Mouse (Mus musculus): Measurements from ENCODE around the gene Dhx37.
"Not testable (repeated sequence)": the region's sequence is repeated elsewhere in the genome, so short reads cannot be mapped to it uniquely, and the experiment has no call there.

Gene Dhx37

DNA sequence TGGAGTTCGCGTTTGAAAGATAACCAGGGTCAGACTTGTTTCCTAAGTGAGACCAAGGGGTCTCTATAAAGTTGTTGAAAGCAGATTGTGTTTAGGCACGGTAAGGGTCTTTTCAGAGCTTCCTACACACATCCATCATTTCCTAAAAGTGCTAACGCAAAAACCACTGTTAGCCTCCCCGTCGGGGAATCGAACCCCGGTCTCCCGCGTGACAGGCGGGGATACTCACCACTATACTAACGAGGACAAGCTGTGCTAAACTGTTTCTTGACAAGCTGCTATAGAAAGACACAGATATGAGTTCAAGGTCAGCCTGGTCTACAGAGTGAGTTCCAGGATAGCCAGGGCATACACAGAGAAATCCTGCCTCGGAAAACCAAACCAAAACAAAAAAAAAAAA lies 25.1 kb downstream of the Dhx37 start:
- DNase-seq (ENCODE audit: low read depth, low spot score) = peak; percentile 81

DNA sequence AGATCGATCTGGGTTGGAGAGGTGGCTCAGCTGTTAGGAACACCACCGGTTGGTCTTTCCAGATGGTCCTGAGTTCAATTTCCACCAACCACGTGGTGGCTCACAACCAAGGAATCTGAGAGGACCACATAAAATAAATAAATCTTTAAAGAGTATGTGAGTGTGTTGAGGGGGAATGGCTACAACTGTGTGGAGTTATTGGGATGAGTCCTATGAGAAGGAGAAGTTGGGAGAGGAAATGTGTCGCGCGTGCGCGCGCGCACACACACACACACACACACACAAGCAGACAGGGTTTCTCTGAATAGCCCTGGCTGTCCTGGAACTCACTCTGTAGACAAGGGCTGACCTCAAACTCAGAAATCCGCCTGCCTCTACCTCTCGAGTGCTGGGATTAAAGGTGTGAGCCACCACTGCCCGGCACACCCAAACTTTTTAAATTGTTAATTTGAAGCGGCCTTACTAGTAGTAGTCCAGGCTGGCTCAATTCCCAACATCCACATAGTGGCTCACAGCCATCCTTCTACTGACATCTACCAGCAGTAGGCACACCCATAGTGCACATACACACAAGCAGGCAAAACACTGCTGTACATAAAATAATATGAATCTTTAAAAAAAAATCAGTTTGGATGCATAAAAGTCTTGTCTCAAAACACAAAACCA lies 25.9 kb downstream of the Dhx37 start:
- DNase-seq (ENCODE audit: low read depth, low spot score) = no peak

DNA sequence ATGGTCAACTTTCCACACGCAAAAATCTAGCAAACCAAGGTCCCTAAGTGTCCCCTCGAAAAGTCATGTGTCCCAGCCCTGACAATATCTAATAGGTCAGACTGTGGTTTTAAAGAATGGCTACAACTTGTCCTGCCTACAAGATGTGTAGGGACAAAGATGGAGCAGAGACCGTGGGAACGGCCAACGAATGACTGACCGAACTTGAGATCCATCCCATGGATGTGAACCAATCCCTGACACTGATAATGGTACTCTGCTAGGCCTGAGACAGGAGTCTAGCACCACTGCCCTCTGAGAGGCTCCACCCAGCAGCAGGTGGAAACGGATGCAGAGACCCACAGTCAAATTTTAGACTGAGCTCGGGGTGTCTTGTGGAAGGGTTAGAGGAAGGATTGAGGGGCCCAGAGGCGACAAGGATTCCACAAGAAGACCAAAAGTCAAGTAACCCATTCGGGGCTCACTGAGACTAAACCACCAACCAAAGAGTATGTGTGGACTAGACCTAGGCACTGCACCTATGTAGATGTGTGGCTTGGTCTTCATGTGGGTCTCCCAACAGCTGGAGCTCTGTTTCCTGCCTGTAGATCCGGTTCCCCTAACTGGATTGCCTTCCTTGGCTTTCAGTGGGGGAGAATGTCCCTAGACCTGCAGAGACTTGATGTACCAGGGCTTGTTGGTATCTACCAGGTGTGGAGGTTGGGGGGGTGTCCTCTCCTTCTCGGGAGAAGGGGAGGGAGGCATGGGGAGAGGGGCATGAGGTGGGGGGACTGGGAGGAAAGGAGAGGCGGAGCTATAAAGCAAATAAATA lies 26.7 kb downstream of the Dhx37 start:
- peak; percentile 20 for DNase-seq (ENCODE audit: low read depth, low spot score)

DNA sequence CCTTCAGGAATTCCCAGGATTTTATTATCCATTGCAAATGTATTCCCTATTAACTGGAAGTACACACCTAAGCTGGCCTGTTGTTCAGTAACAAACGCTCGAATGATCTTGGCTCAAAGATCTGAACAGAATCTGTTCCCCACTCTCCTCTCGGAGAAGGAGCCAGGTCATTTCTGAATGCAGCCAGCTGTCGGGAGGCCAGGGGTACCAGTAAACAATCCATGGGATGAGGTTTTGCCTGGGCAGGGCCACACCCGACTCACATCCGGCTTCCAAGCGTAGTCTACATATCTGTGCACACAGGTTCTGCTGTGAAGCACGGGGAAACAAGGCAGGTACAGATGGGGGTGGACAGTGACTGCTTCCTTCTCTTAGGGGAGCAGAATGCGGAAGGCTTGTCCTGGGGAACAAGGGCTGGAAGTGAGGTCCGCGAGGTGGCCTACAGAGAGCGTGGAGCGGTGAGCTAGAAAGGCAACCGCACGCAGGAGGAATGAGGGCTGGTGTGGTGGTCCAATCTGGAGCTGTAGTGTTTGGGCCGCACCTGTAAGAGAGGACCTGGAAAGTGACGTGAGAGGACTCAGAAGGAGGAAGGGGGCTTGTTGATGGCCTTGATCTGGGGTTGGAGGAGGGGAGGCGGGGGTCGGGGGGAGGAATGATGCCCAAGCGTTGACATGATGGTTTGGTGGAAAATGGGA lies 27.5 kb downstream of the Dhx37 start:
- peak; percentile 71 for DNase-seq (ENCODE audit: low read depth, low spot score)

DNA sequence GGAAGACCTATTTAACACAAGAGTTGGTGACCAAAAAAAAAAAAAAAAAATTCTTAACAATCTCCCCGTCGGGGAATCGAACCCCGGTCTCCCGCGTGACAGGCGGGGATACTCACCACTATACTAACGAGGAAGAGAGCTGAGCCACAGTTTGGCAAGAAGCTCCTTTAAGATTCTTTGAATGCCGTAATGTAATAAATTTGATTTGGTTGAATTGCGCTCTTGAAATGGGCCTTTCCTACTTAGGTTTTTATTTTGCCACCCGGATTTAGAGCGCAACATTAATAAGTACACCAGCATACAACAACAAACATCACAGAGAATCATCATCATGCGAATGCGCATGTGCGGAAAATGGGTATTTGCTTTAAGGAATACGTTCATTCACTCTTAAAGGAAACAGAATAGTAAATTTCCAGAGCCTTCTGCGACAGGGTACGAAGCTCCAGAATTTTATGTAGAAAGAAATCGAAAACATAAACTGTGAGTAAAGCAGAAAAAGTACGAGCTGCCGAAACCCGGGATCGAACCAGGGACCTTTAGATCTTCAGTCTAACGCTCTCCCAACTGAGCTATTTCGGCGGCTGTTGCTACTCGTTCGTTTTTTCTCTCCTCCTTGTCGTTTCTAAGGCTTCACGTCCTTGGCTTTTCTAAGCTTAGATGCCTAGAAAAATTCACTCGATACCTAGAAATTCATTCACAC lies 28.2 kb downstream of the Dhx37 start:
- peak; percentile 92 for DNase-seq (ENCODE audit: low read depth, low spot score)

DNA sequence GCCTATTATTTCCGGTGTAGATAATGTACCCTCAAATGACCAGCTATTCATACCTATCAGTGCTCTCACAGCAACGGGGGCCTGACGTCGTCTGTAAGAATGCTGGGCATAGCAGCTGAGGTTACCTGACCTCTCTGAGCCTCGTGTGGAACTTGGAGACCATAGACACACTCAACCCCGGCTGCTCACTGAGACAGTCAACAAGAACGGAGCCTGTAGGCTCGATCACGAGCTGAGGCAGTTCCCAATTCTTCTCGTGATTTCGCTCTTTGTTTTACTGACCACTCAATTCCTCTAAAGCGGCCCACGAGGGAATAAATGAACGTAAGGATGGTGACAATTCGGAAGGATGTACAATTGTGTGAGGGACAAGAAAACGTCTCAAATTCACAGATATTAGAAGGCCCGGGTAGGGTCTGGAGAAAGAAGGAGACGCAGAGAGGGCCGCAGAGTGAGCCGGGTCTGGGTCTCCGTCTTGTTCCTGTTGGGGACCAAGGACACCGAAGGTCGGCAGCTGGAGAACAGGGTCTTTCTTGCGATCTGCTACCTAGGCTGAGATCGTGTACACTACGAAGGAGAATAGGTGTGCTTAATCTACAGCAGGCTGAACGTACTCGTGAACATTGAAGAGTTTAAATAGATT lies 28.9 kb downstream of the Dhx37 start:
- DNase-seq (ENCODE audit: low read depth, low spot score) = peak; percentile 58

DNA sequence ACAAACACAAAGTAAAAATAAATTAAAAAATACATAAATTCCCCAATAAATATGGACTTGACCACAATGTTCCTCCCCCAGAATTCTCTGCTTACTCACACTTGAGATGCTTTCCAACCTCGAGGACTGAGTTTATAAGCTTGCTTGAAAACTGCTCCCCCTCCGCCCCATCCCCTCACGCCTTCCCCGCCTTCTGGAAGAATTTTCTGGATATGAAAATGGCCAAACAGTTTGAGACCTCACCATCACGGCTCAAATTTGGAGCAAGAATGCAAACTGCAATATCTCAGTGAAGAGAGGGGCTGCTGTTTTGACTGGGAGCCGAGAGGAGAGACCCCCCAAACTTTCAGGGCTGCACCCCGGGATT lies 29.4 kb downstream of the Dhx37 start:
- peak; percentile 30 for DNase-seq (ENCODE audit: low read depth, low spot score)

DNA sequence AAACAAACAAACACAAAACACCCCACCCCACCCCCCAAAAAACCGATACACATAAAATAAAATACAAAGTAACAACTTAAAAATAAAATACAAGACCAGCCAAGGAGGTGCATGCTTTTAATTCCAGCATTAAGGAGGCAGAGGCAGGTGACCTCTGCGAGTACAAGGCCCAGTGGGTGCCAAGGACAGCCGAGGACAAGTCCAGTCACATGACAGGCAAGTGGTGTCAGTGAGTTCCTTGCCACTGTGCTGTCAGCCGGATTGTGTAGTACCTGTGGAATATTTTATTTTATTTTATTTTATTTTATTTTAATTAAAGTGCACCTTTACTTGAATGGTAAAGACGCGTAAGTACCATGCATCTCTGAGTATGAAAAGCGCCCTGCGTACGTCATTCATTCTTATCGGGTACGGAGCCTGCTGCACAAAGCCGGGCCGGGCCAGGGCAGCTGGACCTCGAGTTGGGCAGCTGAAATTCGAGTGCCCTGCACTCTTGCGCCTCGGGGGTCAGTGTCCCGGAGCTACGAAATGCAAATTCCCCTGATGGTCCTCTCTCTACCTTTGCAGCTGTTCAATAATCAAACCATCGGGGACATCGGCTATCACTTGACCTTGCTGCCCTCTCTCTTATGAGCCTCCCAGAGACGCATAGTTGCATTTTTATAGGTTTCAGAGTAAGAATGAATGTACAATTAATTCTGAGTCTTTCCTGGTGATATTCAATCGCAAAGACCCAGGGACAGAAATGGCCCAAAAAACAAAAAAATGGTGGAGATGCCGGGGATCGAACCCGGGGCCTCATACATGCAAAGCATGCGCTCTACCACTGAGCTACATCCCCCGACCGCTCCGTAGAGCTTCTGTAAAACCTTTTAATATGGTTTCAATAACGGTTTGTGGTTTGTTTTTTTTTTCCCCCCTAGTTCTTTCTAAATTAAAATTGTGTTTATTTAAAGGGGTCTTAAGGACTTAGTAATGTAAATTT lies 30.1 kb downstream of the Dhx37 start:
- DNase-seq (ENCODE audit: low read depth, low spot score) = peak; percentile 75

DNA sequence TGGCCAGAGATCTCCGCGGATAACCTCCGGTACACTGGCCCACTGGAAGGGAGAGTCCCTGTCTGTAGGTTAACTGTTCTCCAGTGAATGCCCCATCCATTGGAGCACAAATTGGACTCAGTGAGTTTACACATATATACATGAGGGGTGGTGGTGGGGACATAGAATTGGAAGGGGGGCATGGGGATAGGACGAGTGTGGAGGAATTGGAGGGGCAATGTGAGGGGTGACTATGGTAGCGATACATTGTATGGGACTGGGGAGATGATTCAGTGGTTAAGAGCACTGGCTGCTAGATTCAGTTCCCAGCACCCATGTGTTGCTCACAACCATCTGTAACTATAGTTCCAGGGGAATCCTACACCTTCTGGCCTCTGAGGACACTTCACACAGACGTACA lies 30.9 kb downstream of the Dhx37 start:
- no peak for DNase-seq (ENCODE audit: low read depth, low spot score)

DNA sequence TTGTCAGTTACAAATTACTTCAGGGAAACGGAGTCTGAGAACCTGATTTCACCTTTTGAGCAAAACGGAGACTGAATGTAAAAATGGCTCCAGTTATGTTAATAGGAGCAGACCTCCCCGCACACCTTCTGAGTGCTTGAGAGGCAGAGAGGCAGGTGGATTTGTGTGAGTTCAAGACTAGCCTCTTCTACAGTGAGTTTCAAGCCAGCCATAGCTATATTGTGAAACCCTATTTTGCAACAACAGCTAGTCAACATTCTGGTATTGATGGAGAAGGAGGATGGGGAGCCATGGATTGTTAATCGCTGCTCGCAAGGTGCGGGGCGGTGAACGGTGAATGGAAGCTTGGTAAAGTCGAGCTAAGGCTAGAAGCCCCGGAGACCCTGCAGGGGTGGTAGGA lies 31.4 kb downstream of the Dhx37 start:
- DNase-seq (ENCODE audit: low read depth, low spot score) = no peak

DNA sequence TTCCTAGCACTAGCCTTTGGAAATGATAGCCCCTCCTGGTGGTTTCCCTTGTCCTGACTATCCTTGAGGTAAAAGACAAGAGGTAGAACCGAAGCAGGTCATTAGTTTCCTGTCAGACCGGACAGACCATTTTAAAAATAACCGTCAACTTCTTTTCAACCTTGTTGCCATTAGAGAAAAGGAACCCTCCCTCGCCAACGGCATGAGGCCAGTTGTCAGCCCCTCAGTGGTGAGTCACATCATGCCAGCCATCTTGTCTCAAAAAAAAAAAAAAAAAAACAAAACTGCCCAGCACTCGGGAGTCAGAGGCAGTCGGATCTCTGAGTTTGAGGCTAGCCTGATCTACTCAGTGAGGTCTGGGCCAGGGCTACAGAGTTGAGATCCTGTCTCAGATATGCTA lies 33.0 kb downstream of the Dhx37 start:
- DNase-seq (ENCODE audit: low read depth, low spot score) = no peak

DNA sequence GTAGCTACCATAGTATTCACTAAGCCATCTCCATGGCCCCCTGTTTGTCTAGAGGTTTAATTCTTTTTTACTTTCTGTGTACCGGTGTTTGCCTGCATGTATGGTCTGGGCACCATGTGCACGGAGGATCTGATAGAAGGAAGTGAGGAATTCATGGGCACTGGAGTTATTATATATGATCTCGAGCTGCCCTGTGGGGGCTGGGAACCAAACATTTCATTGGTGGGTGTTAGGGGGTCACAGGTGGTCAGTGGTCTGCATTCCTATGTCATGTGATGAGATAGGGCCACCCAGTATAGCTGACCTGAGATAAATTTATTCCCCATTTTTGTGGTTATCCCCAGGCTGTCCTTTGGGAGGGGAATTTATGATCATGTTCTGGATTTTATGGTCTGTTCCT lies 38.9 kb downstream of the Dhx37 start:
- no peak for DNase-seq (ENCODE audit: low read depth, low spot score)

DNA sequence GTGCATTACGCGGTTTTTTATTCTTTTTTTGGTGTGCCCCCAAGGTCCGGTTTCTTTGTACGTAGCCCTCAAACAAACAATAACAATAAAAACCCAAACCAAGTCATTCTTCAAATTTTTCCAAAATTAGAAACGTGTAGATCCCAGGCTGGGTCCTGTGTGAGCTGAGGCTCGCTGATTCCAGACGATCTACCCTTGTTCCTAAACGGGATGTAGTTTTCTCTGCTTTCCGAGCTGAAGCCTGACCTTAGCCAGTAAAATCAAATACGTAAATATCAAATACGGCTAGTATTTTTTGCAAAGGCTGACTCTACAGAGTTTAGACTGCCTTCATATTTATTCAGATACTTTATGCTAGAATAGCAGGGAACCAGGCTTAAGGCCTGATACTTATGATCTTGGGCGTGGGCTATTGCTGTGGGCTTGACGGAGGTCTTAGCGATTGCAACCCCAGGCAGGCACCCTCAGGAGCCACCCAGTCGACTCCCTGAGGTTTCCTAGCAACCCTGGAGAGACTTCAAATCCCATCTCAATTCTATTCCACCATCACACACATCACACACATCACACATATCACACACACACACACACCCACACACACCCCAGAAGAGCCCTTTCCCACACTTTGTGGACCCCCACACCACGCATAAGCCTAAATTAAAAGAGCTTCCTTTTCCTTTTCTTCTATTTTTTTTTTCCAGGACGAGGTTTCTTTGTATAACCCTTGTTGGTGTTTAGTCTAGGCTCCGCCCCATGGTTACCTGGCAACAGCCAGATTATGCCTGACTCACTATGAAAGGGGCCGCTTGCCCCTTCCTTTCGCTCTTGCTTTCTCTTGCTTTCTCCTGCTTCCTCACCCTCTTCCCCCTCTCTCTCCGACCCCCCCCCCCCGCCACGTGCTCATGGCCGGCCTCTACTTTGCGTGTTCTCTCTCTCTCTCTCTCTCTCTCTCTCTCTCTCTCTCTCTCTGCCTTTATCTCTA lies 40.0 kb downstream of the Dhx37 start:
- DNase-seq (ENCODE audit: low read depth, low spot score) = peak; percentile 92

DNA sequence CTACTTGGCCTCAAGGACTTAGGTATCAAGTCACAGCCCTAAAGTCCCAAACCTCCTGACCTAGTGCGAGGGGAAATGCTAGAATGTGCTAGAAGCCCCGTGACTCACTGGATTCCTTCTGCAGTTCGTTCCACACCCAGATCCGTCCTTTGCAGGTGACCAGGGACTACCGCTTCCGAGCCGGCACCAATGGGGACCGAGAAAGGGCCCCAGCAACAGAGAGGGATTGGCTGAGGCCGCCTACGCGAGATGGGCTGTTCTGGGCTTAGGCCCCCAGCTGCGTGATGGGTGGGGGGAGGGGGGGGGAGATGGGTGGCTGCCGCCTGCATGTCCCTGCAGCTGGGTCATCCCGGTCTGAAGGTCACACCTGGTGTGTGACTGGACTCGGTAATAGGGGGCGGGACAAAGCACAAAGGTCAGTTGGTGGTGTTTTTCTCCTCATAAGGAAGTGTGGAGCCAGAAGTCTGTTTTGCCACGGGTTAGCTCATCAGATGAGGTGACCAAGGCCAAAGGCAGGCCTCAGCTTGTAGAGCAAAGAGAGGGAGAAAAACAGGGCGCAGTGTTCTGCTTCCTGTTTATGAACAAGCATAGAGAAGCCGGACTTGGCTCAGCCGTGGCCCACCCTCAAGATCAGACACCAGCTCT lies 40.8 kb downstream of the Dhx37 start:
- peak; percentile 96 for DNase-seq (ENCODE audit: low read depth, low spot score)

DNA sequence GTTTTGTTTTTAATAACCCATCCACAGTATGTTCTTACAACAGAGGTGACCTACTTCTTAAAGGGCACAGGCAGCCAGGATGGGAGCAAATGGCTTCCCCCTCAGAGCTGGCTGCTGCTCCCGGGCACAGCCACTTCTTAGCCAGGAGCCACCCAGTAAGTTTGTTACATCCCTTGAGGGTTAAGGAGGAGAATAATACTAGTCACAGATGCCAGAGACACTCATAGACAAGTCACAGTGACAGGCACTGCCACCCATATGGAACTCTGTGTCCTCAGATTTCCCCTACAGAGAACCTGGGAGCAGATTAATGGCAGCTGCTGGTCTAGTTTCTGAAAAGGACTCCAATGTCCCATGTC lies 41.3 kb downstream of the Dhx37 start:
- DNase-seq (ENCODE audit: low read depth, low spot score) = no peak

DNA sequence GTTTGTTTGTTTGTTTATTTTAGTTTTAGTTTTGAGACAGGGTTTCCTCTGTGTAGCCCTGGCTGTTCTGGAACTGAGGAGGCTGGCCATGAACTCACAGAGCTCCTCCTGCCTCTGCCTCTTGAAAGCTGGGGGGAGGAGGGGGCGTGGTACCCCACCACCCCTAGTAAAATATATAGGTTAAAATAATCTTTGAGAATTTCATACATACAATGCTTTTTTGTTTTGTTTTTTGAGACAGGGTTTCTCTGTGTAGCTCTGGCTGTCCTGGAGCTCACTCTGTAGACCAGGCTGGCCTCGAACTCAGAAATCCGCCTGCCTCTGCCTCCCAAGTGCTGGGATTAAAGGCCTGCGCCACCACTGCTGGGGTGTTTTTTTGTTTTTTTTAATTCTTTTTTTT lies 41.7 kb downstream of the Dhx37 start:
- not testable (repeated sequence) for DNase-seq (ENCODE audit: low read depth, low spot score)

DNA sequence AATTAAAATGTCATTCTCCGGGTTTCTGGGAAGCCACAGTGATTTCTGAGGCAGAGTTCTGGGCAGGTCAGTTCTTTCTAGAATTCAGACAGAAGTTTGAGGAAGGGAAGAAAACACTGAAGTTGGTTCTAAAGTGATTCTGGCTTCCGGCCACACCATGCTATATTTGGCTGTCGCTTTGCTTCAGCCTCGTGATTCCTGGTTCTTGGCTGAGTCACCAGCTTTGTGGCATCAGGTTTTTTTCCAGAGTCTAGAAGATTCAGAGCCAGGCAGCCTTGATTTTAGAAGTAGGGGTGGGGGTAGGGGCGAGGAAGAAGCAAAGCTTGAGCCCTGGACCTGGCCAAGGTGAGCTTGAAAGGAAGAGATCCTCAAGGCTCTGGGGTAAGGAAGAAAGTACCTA lies 42.3 kb downstream of the Dhx37 start:
- DNase-seq (ENCODE audit: low read depth, low spot score) = peak; percentile 47

DNA sequence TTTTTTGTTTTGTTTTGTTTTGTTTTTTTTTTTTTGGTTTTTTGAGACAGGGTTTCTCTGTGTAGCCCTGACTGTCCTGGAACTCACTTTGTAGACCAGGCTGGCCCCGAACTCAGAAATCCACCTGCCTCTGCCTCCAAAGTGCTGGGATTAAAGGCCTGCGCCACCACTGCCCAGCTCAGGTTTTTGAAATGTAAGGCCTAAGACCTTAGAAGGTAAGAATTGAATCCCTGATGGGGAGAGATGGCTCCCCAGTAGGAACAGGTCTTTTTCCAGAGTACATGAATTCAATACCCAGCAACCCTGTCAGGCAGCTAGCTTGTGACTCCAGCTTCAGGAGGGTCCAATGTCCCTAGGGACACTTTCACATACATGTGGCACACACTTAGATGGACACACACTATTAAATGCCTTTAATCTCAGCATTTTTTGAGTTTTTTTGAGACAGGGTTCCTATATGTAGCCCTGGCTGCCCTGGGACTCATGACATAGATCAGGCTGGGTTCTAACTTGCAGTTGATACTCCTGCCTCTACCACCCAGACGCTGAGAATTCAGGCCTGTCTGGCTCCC lies 42.9 kb downstream of the Dhx37 start:
- DNase-seq (ENCODE audit: low read depth, low spot score) = no peak
